Mouse (Mus musculus) limb, embryonic 11.5 days (tissue): ENCODE results near the gene Spryd4. TPM values are rescaled to one million over a fixed set of nuclear protein-coding genes. Genes with fewer than 3 reads are reported as not detected.
A peak's percentile ranks its signal among the peaks of the same experiment; 100 is the strongest.
"Not testable (repeated sequence)": the region's sequence is repeated elsewhere in the genome, so short reads cannot be mapped to it uniquely, and the experiment has no call there.

ENCODE experiments used
- ATAC-seq: fragments of 200-750 bp; cut with Nextera tagmentation; 2 replicates; pipeline ENCODE4 v1.8.0; 2017; ENCODE audit warnings: low read depth; ENCODE audit not compliant: insufficient number of reproducible peaks, low FRiP score, low TSS enrichment
- DNase-seq: peaks from one replicate; pipeline ENCODE4 v3.0.0-alpha.2; 2015; ENCODE audit warnings: low spot score
- H3K27ac ChIP-seq: fragments of 300-500 bp; sonication (generic); replicated peaks from 2 replicates; pipeline ENCODE4 v1.5.1; 2014; ENCODE audit warnings: low read depth, mild to moderate bottlenecking, low read length
- H3K27me3 ChIP-seq: fragments of 300-500 bp; sonication (generic); 2 replicates; pipeline ENCODE4 v1.6.1; 2014; ENCODE audit warnings: mild to moderate bottlenecking, low read length, mixed read lengths; ENCODE audit not compliant: control insufficient read depth, insufficient read depth
- H3K36me3 ChIP-seq: fragments of 300-500 bp; sonication (generic); 2 replicates; pipeline ENCODE4 v1.6.1; 2014; ENCODE audit warnings: mild to moderate bottlenecking, low read length, moderate library complexity, mixed read lengths; ENCODE audit not compliant: control insufficient read depth, insufficient read depth
- H3K4me1 ChIP-seq: fragments of 300-500 bp; sonication (generic); 2 replicates; pipeline ENCODE4 v1.6.1; 2014; ENCODE audit warnings: low read length, mixed read lengths; ENCODE audit not compliant: control insufficient read depth, insufficient read depth
- H3K4me2 ChIP-seq: fragments of 300-500 bp; sonication (generic); 2 replicates; pipeline ENCODE4 v1.6.1; 2014; ENCODE audit warnings: low read depth, mild to moderate bottlenecking, moderate library complexity; ENCODE audit not compliant: severe bottlenecking
- H3K4me3 ChIP-seq: fragments of 300-500 bp; sonication (generic); 2 replicates; pipeline ENCODE4 v1.5.1; 2014; ENCODE audit warnings: low read depth, low read length
- H3K9ac ChIP-seq: fragments of 300-500 bp; sonication (generic); 2 replicates; pipeline ENCODE4 v1.6.1; 2014; ENCODE audit warnings: mild to moderate bottlenecking, low read length
- H3K9me3 ChIP-seq: fragments of 300-500 bp; sonication (generic); 2 replicates; pipeline ENCODE4 v1.6.1; 2016; ENCODE audit warnings: low read length; ENCODE audit not compliant: control insufficient read depth
- WGBS: fragments of 180-500 bp; shearing (Covaris S2); extraction: QIAGEN DNeasy Blood & Tissue Kit; methylation state at CpG from one replicate; pipeline ENCODE4 v1.1.7; 2014; 5-methylcytosine and 5-hydroxymethylcytosine counted together
- polyA plus RNA-seq: library from polyadenylated mRNA; unstranded; fragments of >200 nt; fragmentation: Nextera tagmentation; extraction: Ambion mirVana; gene quantifications from 2 replicates; pipeline ENCODE4 v1.2.1, GENCODE M21; 2014

Gene Spryd4
- polyA plus RNA-seq, 1 experiment from 2014 or later = 33.1 TPM

GRCm38 (mm10) chr10:128218387-128219117 is 6.9 kb upstream of the Spryd4 start:
- H3K27ac ChIP-seq = no peak overlapping the region
- no peaks in the 10 kb centered on the region for H3K4me1 ChIP-seq
- 94% methylated on average over 18 of the region's 18 CpGs for WGBS

DNA sequence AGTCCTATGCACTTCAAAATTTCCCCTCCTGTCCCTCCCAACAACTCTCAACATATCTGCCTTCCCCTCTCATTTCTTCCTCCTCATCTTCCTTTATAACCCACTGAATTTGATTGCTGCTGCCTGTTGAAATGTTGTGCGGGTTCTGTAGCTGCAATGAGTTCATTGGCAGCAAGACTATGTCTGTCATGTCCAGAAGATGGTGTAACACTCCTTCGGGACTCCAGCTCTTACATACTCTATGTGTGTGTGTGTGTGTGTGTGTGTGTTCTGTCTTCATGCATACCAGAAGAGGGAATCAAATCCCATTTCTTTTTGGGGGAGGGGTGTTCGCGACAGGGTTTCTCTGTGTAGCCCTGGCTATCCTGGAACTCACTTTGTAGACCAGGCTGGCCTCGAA is 3.4 kb upstream of the Spryd4 start:
- Histone ChIP-seq H3K4me1 (peaks cover 5% of the 10 kb centered on the region; the same call in 1 of the 2 replicates), H3K9me3 (no peaks in the 10 kb centered on the region), H3K4me2 (no peak overlapping the region), H3K27ac (no peak overlapping the region), H3K27me3 (no peaks in the 10 kb centered on the region), H3K4me3 (no peak overlapping the region), H3K36me3 (no peaks in the 10 kb centered on the region), H3K9ac (no peak overlapping the region)
- DNase-seq (no peak), ATAC-seq (no peak)
- 84% methylated on average over 5 of the region's 5 CpGs for WGBS

More at GRCm38 (mm10) chr10:128218387-128219117, 6.9 kb upstream of the Spryd4 start:
- no peak for ATAC-seq
- DNase-seq = no peak
- H3K9me3 ChIP-seq = no peaks in the 10 kb centered on the region
- H3K4me2 ChIP-seq = no peak overlapping the region
- no peak overlapping the region for H3K4me3 ChIP-seq
- no peaks in the 10 kb centered on the region for H3K36me3 ChIP-seq
- no peak overlapping the region for H3K9ac ChIP-seq
- H3K27me3 ChIP-seq = no peaks in the 10 kb centered on the region

DNA sequence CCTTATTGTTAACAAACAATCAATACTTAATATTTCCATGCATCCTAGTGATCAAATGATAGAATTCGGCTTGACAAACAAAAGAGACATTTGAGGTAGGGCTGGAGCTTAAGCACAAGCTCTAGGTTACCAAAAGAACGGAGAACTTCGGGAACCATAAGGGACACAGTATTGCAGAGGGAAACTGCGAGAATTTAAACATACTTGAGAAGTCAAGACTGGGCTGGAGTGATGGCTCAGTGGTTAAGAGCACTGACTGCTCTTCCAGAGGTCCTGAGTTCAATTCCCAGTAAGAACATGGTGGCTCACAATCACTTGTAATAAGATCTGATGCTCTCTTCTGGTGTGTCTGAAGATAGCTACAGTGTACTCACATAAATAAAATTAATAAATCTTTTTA is 2.5 kb upstream of the Spryd4 start:
- ATAC-seq, H3K4me2 ChIP-seq, H3K9me3 ChIP-seq, DNase-seq, H3K36me3 ChIP-seq, H3K4me3 ChIP-seq, H3K27ac ChIP-seq, H3K4me1 ChIP-seq, H3K27me3 ChIP-seq, H3K9ac ChIP-seq: not testable (repeated sequence)
- WGBS = 89% methylated on average over 4 of the region's 4 CpGs

- DNase-seq (peak; percentile 71), ATAC-seq (0 out of 2 replicates have a peak, but pooled peaks have one; percentile 19)
- Histone ChIP-seq H3K4me2 (peak overlapping the region; percentile 41), H3K27ac (peak overlapping the region; percentile 22; the same call in 1 of the 2 replicates), H3K4me1 (peaks cover 5% of the 10 kb centered on the region; the same call in 1 of the 2 replicates), H3K36me3 (no peaks in the 10 kb centered on the region; the same call in 1 of the 2 replicates), H3K9ac (peak overlapping the region; percentile 13; the same call in 1 of the 2 replicates), H3K27me3 (no peaks in the 10 kb centered on the region), H3K4me3 (peak overlapping the region; percentile 25), H3K9me3 (no peaks in the 10 kb centered on the region)
- WGBS = 4% methylated on average over 18 of the region's 18 CpGs
These were observed 1.3 kb upstream of the Spryd4 start for GRCm38 (mm10) chr10:128212871-128213323.

GRCm38 (mm10) chr10:128212148-128212547 is 541 bp upstream of the Spryd4 start:
- Histone ChIP-seq H3K27me3 (no peaks in the 10 kb centered on the region), H3K27ac (no peak overlapping the region), H3K9ac (no peak overlapping the region), H3K4me2 (peak overlapping the region; percentile 60; the same call in 1 of the 2 replicates), H3K4me3 (peak overlapping the region; percentile 49), H3K9me3 (no peaks in the 10 kb centered on the region), H3K4me1 (peaks cover 5% of the 10 kb centered on the region; the same call in 1 of the 2 replicates), H3K36me3 (no peaks in the 10 kb centered on the region; the same call in 1 of the 2 replicates)
- ATAC-seq = 0 out of 2 replicates have a peak, but pooled peaks have one; percentile 11
- WGBS = 50% methylated on average over 6 of the region's 6 CpGs
- no peak for DNase-seq

- H3K9ac ChIP-seq = peak overlapping the region; percentile 17; the same call in 1 of the 2 replicates
- ATAC-seq = no peak
- H3K4me2 ChIP-seq = peak overlapping the region; percentile 60
- H3K27ac ChIP-seq = no peak overlapping the region
- 27% methylated on average over 14 of the region's 14 CpGs for WGBS
- H3K27me3 ChIP-seq = no peaks in the 10 kb centered on the region
- H3K36me3 ChIP-seq = no peaks in the 10 kb centered on the region; the same call in 1 of the 2 replicates
- peaks cover 5% of the 10 kb centered on the region; the same call in 1 of the 2 replicates for H3K4me1 ChIP-seq
- H3K4me3 ChIP-seq = peak overlapping the region; percentile 49
- DNase-seq = no peak
- H3K9me3 ChIP-seq = no peaks in the 10 kb centered on the region
These were observed 653 bp downstream of the Spryd4 start for GRCm38 (mm10) chr10:128210954-128211353.

DNA sequence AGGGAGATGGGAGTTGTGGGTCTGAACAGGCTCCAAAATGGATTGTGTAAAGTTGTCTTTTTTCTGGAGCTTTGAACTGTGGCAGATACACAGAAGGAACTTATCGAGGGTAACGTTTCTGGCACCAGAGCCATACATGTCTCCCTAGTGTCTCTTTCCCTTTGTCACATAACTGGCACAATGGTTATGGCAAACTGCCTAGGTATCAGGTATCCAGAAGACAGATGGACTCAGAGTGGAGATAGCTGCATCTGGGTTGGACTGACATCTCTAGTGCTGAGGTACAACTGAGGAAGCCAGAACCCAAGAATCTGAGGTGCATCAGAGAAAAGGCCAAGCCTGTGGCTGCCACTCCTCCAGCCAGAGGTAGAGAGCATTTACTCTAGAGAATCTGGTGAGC is 1.5 kb downstream of the Spryd4 start:
- DNase-seq = no peak
- H3K9me3 ChIP-seq = no peaks in the 10 kb centered on the region
- no peak for ATAC-seq
- no peaks in the 10 kb centered on the region; the same call in 1 of the 2 replicates for H3K36me3 ChIP-seq
- H3K4me3 ChIP-seq = no peak overlapping the region
- no peak overlapping the region for H3K4me2 ChIP-seq
- no peak overlapping the region for H3K27ac ChIP-seq
- WGBS = 90% methylated on average over 2 of the region's 2 CpGs
- H3K4me1 ChIP-seq = peaks cover 5% of the 10 kb centered on the region; the same call in 1 of the 2 replicates
- no peaks in the 10 kb centered on the region for H3K27me3 ChIP-seq
- H3K9ac ChIP-seq = no peak overlapping the region

GRCm38 (mm10) chr10:128209311-128210009 is 2.1 kb downstream of the Spryd4 start:
- Histone ChIP-seq H3K4me1 (peaks cover 5% of the 10 kb centered on the region; the same call in 1 of the 2 replicates), H3K4me2 (no peak overlapping the region), H3K27ac (no peak overlapping the region), H3K36me3 (no peaks in the 10 kb centered on the region; the same call in 1 of the 2 replicates), H3K27me3 (no peaks in the 10 kb centered on the region), H3K9me3 (no peaks in the 10 kb centered on the region), H3K9ac (no peak overlapping the region), H3K4me3 (no peak overlapping the region)
- WGBS = 94% methylated on average over 11 of the region's 11 CpGs
- no peak for DNase-seq
- ATAC-seq = no peak
